Mouse (Mus musculus): ENCODE measurements around the gene Lrrc26. TPM values are rescaled to one million over a fixed set of nuclear protein-coding genes. Genes with fewer than 3 reads are reported as not detected.
A peak's percentile ranks its signal among the peaks of the same experiment; 100 is the strongest.

Gene Lrrc26
- polyA plus RNA-seq, 1 experiment from 2014 or later = 0.30 TPM

- ATAC-seq (ENCODE audit: low FRiP score, low TSS enrichment) (peak; percentile 62), DNase-seq (no peak)
- Histone ChIP-seq H3K27me3 (ENCODE audit: control insufficient read depth, insufficient read depth, low read length) (no peaks in the 10 kb centered on the region), H3K9ac (replicated peaks; ENCODE audit: low read length) (peak overlapping the region; percentile 82), H3K4me2 (ENCODE audit: low read length) (peak overlapping the region; percentile 98), H3K27ac (replicated peaks; ENCODE audit: low read depth, low read length) (peak overlapping the region; percentile 83), H3K36me3 (ENCODE audit: control insufficient read depth, insufficient read depth, low read length) (peaks cover 66% of the 10 kb centered on the region), H3K9me3 (ENCODE audit: control insufficient read depth, low read length) (no peaks in the 10 kb centered on the region), H3K4me1 (ENCODE audit: control insufficient read depth, insufficient read depth, low read length) (peaks cover 26% of the 10 kb centered on the region), H3K4me3 (replicated peaks; ENCODE audit: low read depth, low read length) (peak overlapping the region; percentile 83)
- under 1% methylated on average over 29 of the region's 29 CpGs for WGBS
Measured at GRCm38 (mm10) chr2:25272515-25272914, 17.2 kb upstream of the Lrrc26 start.

- H3K4me2 ChIP-seq (ENCODE audit: low read length) = peak overlapping the region; percentile 98
- 39% methylated on average over 16 of the region's 16 CpGs for WGBS
- H3K27ac ChIP-seq (replicated peaks; ENCODE audit: low read depth, low read length) = no peak overlapping the region
- no peaks in the 10 kb centered on the region for H3K27me3 ChIP-seq (ENCODE audit: control insufficient read depth, insufficient read depth, low read length)
- H3K9me3 ChIP-seq (ENCODE audit: control insufficient read depth, low read length) = no peaks in the 10 kb centered on the region
- H3K9ac ChIP-seq (replicated peaks; ENCODE audit: low read length) = peak overlapping the region; percentile 82
- DNase-seq (no peak), ATAC-seq (ENCODE audit: low FRiP score, low TSS enrichment) (no peak)
- H3K36me3 ChIP-seq (ENCODE audit: control insufficient read depth, insufficient read depth, low read length) = peaks cover 71% of the 10 kb centered on the region
- peak overlapping the region; percentile 83 for H3K4me3 ChIP-seq (replicated peaks; ENCODE audit: low read depth, low read length)
- H3K4me1 ChIP-seq (ENCODE audit: control insufficient read depth, insufficient read depth, low read length) = peaks cover 23% of the 10 kb centered on the region
Measured at GRCm38 (mm10) chr2:25273010-25273409, 16.7 kb upstream of the Lrrc26 start.

GRCm38 (mm10) chr2:25278928-25279882 lies 10.5 kb upstream of the Lrrc26 start:
- ATAC-seq (ENCODE audit: low FRiP score, low TSS enrichment) = no peak
- Histone ChIP-seq H3K4me1 (ENCODE audit: control insufficient read depth, insufficient read depth, low read length) (no peaks in the 10 kb centered on the region), H3K4me3 (replicated peaks; ENCODE audit: low read depth, low read length) (no peak overlapping the region), H3K27ac (replicated peaks; ENCODE audit: low read depth, low read length) (no peak overlapping the region), H3K9ac (replicated peaks; ENCODE audit: low read length) (no peak overlapping the region), H3K27me3 (ENCODE audit: control insufficient read depth, insufficient read depth, low read length) (no peaks in the 10 kb centered on the region), H3K4me2 (ENCODE audit: low read length) (no peak overlapping the region), H3K9me3 (ENCODE audit: control insufficient read depth, low read length) (no peaks in the 10 kb centered on the region), H3K36me3 (ENCODE audit: control insufficient read depth, insufficient read depth, low read length) (peaks cover 94% of the 10 kb centered on the region)
- 61% methylated on average over 13 of the region's 13 CpGs for WGBS
- peak; percentile 90 for DNase-seq

- H3K4me1 ChIP-seq (ENCODE audit: control insufficient read depth, insufficient read depth, low read length) = 0 out of 2 replicates have a peak, but pooled peaks cover 1% of the 10 kb centered on the region
- DNase-seq (no peak), ATAC-seq (ENCODE audit: low FRiP score, low TSS enrichment) (no peak)
- no peak overlapping the region for H3K9ac ChIP-seq (replicated peaks; ENCODE audit: low read length)
- peaks cover 20% of the 10 kb centered on the region for H3K27me3 ChIP-seq (ENCODE audit: control insufficient read depth, insufficient read depth, low read length)
- 92% methylated on average over 2 of the region's 2 CpGs for WGBS
- no peaks in the 10 kb centered on the region for H3K9me3 ChIP-seq (ENCODE audit: control insufficient read depth, low read length)
- H3K4me3 ChIP-seq (replicated peaks; ENCODE audit: low read depth, low read length) = no peak overlapping the region
- H3K27ac ChIP-seq (replicated peaks; ENCODE audit: low read depth, low read length) = no peak overlapping the region
- peaks cover 54% of the 10 kb centered on the region for H3K36me3 ChIP-seq (ENCODE audit: control insufficient read depth, insufficient read depth, low read length)
- H3K4me2 ChIP-seq (ENCODE audit: low read length) = no peak overlapping the region
Measured at GRCm38 (mm10) chr2:25285551-25285950, 4.2 kb upstream of the Lrrc26 start.

GRCm38 (mm10) chr2:25286314-25286713 lies 3.4 kb upstream of the Lrrc26 start:
- Histone ChIP-seq H3K36me3 (ENCODE audit: control insufficient read depth, insufficient read depth, low read length) (peaks cover 46% of the 10 kb centered on the region), H3K27ac (replicated peaks; ENCODE audit: low read depth, low read length) (no peak overlapping the region)
- no peak for ATAC-seq (ENCODE audit: low FRiP score, low TSS enrichment)

GRCm38 (mm10) chr2:25286837-25287636 lies 2.7 kb upstream of the Lrrc26 start:
- no peak overlapping the region for H3K4me3 ChIP-seq (replicated peaks; ENCODE audit: low read depth, low read length)
- peaks cover 41% of the 10 kb centered on the region for H3K36me3 ChIP-seq (ENCODE audit: control insufficient read depth, insufficient read depth, low read length)
- H3K4me2 ChIP-seq (ENCODE audit: low read length) = no peak overlapping the region
- no peaks in the 10 kb centered on the region for H3K9me3 ChIP-seq (ENCODE audit: control insufficient read depth, low read length)
- ATAC-seq (ENCODE audit: low FRiP score, low TSS enrichment) = no peak
- no peak overlapping the region for H3K27ac ChIP-seq (replicated peaks; ENCODE audit: low read depth, low read length)
- 0 out of 2 replicates have a peak, but pooled peaks cover 5% of the 10 kb centered on the region for H3K4me1 ChIP-seq (ENCODE audit: control insufficient read depth, insufficient read depth, low read length)
- 54% methylated on average over 7 of the region's 7 CpGs for WGBS
- H3K9ac ChIP-seq (replicated peaks; ENCODE audit: low read length) = no peak overlapping the region
- H3K27me3 ChIP-seq (ENCODE audit: control insufficient read depth, insufficient read depth, low read length) = peaks cover 35% of the 10 kb centered on the region
- no peak for DNase-seq

More at GRCm38 (mm10) chr2:25286314-25286713, 3.4 kb upstream of the Lrrc26 start:
- DNase-seq = no peak
- no peak overlapping the region for H3K9ac ChIP-seq (replicated peaks; ENCODE audit: low read length)
- WGBS = 85% methylated on average over 1 of the region's 1 CpGs
- H3K27me3 ChIP-seq (ENCODE audit: control insufficient read depth, insufficient read depth, low read length) = peaks cover 27% of the 10 kb centered on the region
- H3K4me1 ChIP-seq (ENCODE audit: control insufficient read depth, insufficient read depth, low read length) = 0 out of 2 replicates have a peak, but pooled peaks cover 5% of the 10 kb centered on the region
- no peak overlapping the region for H3K4me3 ChIP-seq (replicated peaks; ENCODE audit: low read depth, low read length)
- no peak overlapping the region for H3K4me2 ChIP-seq (ENCODE audit: low read length)
- no peaks in the 10 kb centered on the region for H3K9me3 ChIP-seq (ENCODE audit: control insufficient read depth, low read length)

GRCm38 (mm10) chr2:25287927-25288649 lies 1.6 kb upstream of the Lrrc26 start, which contains the start of gene Tmem210:
Gene Tmem210 (plus strand): TSS chr2:25288145.
- Histone ChIP-seq H3K9me3 (ENCODE audit: control insufficient read depth, low read length) (no peaks in the 10 kb centered on the region), H3K4me2 (ENCODE audit: low read length) (no peak within 1 kb of the TSS)
- 83% methylated on average over 6 of the region's 6 CpGs for WGBS

GRCm38 (mm10) chr2:25288734-25289345 lies 875 bp upstream of the Lrrc26 start:
- H3K9ac ChIP-seq (replicated peaks; ENCODE audit: low read length) = no peak overlapping the region
- no peak overlapping the region for H3K4me3 ChIP-seq (replicated peaks; ENCODE audit: low read depth, low read length)
- no peaks in the 10 kb centered on the region for H3K9me3 ChIP-seq (ENCODE audit: control insufficient read depth, low read length)
- no peak for DNase-seq
- H3K4me1 ChIP-seq (ENCODE audit: control insufficient read depth, insufficient read depth, low read length) = 0 out of 2 replicates have a peak, but pooled peaks cover 5% of the 10 kb centered on the region
- WGBS = 80% methylated on average over 7 of the region's 7 CpGs
- no peak overlapping the region for H3K4me2 ChIP-seq (ENCODE audit: low read length)
- no peak for ATAC-seq (ENCODE audit: low FRiP score, low TSS enrichment)
- H3K27me3 ChIP-seq (ENCODE audit: control insufficient read depth, insufficient read depth, low read length) = peaks cover 52% of the 10 kb centered on the region
- peaks cover 26% of the 10 kb centered on the region for H3K36me3 ChIP-seq (ENCODE audit: control insufficient read depth, insufficient read depth, low read length)
- no peak overlapping the region for H3K27ac ChIP-seq (replicated peaks; ENCODE audit: low read depth, low read length)

More at GRCm38 (mm10) chr2:25287927-25288649, 1.6 kb upstream of the Lrrc26 start, which contains the start of gene Tmem210:
- ATAC-seq (ENCODE audit: low FRiP score, low TSS enrichment) (no peak), DNase-seq (no peak)
- Histone ChIP-seq H3K27me3 (ENCODE audit: control insufficient read depth, insufficient read depth, low read length) (peaks cover 45% of the 10 kb centered on the region), H3K4me1 (ENCODE audit: control insufficient read depth, insufficient read depth, low read length) (0 out of 2 replicates have a peak, but pooled peaks cover 5% of the 10 kb centered on the region), H3K27ac (replicated peaks; ENCODE audit: low read depth, low read length) (no peak within 1 kb of the TSS), H3K36me3 (ENCODE audit: control insufficient read depth, insufficient read depth, low read length) (peaks cover 32% of the 10 kb centered on the region), H3K4me3 (replicated peaks; ENCODE audit: low read depth, low read length) (no peak within 1 kb of the TSS), H3K9ac (replicated peaks; ENCODE audit: low read length) (no peak within 1 kb of the TSS)

Data from midbrain, embryonic 14.5 days (tissue).